Mouse (Mus musculus) lung, embryonic 14.5 days (tissue): ENCODE data around the gene Micu1. TPM values are rescaled to one million over a fixed set of nuclear protein-coding genes. Genes with fewer than 3 reads are reported as not detected.
A peak's percentile ranks its signal among the peaks of the same experiment; 100 is the strongest.

Experiments
- ATAC-seq: fragments of 200-750 bp; cut with Nextera tagmentation; 2 replicates; pipeline ENCODE4 v1.8.0; 2017; ENCODE audit warnings: mild to moderate bottlenecking, moderate TSS enrichment, moderate library complexity; ENCODE audit not compliant: insufficient read depth
- DNase-seq: peaks from one replicate; pipeline ENCODE4 v3.0.0-alpha.2; 2015
- H3K27ac ChIP-seq: fragments of 300-500 bp; sonication (generic); 2 replicates; pipeline ENCODE4 v1.5.1; 2014; ENCODE audit warnings: low read depth, mild to moderate bottlenecking, moderate library complexity
- H3K27me3 ChIP-seq: fragments of 300-500 bp; sonication (generic); 2 replicates; pipeline ENCODE4 v1.6.1; 2014; ENCODE audit warnings: low read length, control low read depth; ENCODE audit not compliant: insufficient read depth
- H3K36me3 ChIP-seq: fragments of 300-500 bp; sonication (generic); 2 replicates; pipeline ENCODE4 v1.6.1; 2014; ENCODE audit warnings: control low read depth; ENCODE audit not compliant: insufficient read depth
- H3K4me1 ChIP-seq: fragments of 300-500 bp; sonication (generic); 2 replicates; pipeline ENCODE4 v1.6.1; 2014; ENCODE audit warnings: antibody characterized with exemption, control low read depth; ENCODE audit not compliant: insufficient read depth
- H3K4me2 ChIP-seq: fragments of 300-500 bp; sonication (generic); 2 replicates; pipeline ENCODE4 v1.6.1; 2014; ENCODE audit warnings: mild to moderate bottlenecking
- H3K4me3 ChIP-seq: fragments of 300-500 bp; sonication (generic); 2 replicates; pipeline ENCODE4 v1.5.1; 2014; ENCODE audit warnings: low read depth, low read length
- H3K9ac ChIP-seq: fragments of 300-500 bp; sonication (generic); 2 replicates; pipeline ENCODE4 v1.6.1; 2014
- H3K9me3 ChIP-seq: fragments of 300-500 bp; sonication (generic); 2 replicates; pipeline ENCODE4 v1.6.1; 2016; ENCODE audit warnings: low read depth, low read length, control low read depth
- CTCF ChIP-seq: IDR thresholded peaks from 2 replicates; pipeline ENCODE4 v1.5.1; 2016; ENCODE audit warnings: antibody characterized with exemption, low read depth
- WGBS: fragments of 180-500 bp; shearing (Covaris S2); extraction: QIAGEN DNeasy Blood & Tissue Kit; methylation state at CpG from one replicate; pipeline ENCODE4 v1.1.7; 2014; 5-methylcytosine and 5-hydroxymethylcytosine counted together
- polyA plus RNA-seq: library from polyadenylated mRNA; unstranded; fragments of >200 nt; fragmentation: Nextera tagmentation; extraction: Ambion mirVana; gene quantifications from 2 replicates; pipeline ENCODE4 v1.2.1, GENCODE M21; 2014

Micu1 gene
- polyA plus RNA-seq, 1 experiment from 2014 or later = 83.9 TPM

DNA sequence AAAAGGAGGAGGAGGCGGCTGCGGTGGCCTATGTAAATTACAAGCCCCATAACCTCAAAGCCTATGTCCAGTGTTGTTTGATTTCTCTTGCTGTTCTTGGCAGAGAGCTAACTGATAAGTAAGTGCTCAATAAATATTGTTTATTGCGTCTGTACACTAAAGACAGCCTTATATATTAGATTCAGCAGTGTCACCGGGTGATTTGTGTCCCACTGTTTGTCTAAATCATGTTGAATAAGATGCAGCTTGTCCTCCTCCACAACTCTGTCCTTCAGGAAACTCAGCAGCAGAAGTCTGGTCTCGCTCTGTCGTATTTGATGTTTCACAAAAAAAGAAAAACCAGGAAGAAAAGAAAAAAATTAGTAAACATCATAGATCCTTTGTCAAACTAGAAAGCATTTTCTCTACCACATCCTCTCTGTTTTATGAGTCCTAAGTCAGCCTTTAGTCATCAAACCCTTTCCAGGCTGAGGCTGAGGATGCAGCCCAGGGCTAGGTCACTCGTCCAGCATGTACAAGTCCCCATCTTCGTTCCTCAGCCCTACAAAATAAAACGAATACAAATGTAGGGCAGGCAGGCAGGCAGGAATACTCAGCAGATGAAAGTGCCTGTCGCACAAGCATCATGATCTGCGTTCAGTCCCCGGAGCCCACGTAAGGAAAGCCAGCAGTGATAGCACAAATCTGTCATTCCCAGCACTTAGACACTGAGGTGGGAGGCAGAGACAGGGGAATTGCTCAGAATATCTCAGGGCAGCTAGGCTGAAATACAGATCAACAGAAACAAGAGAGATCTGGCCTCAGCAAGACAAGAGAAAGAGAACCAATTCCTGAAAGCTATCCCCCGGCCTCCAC, 133.3 kb downstream of the Micu1 start:
- H3K9ac ChIP-seq = no peak overlapping the region
- peak; percentile 31; the same call in 1 of the 2 replicates for ATAC-seq
- no peaks in the 10 kb centered on the region for H3K27me3 ChIP-seq
- WGBS = 58% methylated on average over 14 of the region's 14 CpGs
- peak; percentile 44 for DNase-seq
- no peak overlapping the region for H3K4me3 ChIP-seq
- no peaks in the 10 kb centered on the region for H3K4me1 ChIP-seq
- no peak overlapping the region for H3K27ac ChIP-seq
- no peaks in the 10 kb centered on the region for H3K9me3 ChIP-seq
- H3K4me2 ChIP-seq = no peak overlapping the region
- TF ChIP-seq CTCF = no peak
- peaks cover 11% of the 10 kb centered on the region for H3K36me3 ChIP-seq

DNA sequence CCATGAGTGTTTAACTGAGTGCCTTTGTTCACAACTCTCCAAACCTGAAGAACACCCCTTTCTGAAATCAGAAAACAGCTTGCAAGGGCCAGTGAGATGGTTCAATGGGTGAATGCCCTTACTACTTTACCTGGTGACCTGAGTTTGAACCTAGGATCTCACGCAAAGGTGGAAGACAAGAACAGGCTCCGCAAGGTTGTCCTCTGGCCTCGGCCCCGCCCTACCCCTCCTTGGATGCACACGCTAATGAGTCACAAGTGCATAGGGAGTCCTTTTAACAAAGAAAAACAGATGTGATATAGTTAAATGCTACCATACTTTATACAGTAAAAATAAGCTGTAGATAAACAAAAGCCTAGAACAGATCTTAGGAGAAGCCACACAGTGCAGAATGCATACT, 135.2 kb downstream of the Micu1 start:
- no peak for TF ChIP-seq CTCF
- DNase-seq (no peak), ATAC-seq (no peak)
- H3K4me1 ChIP-seq = no peaks in the 10 kb centered on the region
- H3K9me3 ChIP-seq = no peaks in the 10 kb centered on the region
- H3K4me3 ChIP-seq = no peak overlapping the region
- no peak overlapping the region for H3K27ac ChIP-seq
- no peak overlapping the region for H3K4me2 ChIP-seq
- H3K27me3 ChIP-seq = no peaks in the 10 kb centered on the region
- peaks cover 6% of the 10 kb centered on the region for H3K36me3 ChIP-seq
- 84% methylated on average over 5 of the region's 5 CpGs for WGBS
- no peak overlapping the region for H3K9ac ChIP-seq

DNA sequence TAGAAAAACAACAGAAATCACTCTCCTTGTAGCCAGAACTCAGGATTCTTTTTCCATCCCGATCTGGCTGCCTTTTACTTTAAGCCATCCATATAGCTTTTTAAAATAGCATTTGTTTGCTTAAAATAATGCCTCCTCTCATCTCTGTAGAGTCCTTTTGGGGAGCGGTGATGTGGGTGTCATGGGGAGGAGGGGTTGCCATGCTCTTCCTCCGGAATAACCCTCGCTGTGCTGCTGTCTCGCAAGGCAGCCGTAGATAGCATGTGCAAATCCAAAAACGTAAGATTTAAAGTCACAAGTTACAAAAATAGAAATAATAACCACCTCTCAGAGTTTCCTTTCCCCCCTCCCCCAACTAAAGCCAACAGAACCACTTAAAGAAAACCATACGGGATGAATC, 139.2 kb downstream of the Micu1 start:
- no peak overlapping the region for H3K4me3 ChIP-seq
- H3K36me3 ChIP-seq = no peaks in the 10 kb centered on the region
- no peak for TF ChIP-seq CTCF
- no peak overlapping the region for H3K27ac ChIP-seq
- no peaks in the 10 kb centered on the region for H3K9me3 ChIP-seq
- DNase-seq = no peak
- no peaks in the 10 kb centered on the region for H3K27me3 ChIP-seq
- no peaks in the 10 kb centered on the region for H3K4me1 ChIP-seq
- no peak for ATAC-seq
- H3K4me2 ChIP-seq = no peak overlapping the region
- H3K9ac ChIP-seq = no peak overlapping the region
- WGBS = 90% methylated on average over 8 of the region's 8 CpGs

DNA sequence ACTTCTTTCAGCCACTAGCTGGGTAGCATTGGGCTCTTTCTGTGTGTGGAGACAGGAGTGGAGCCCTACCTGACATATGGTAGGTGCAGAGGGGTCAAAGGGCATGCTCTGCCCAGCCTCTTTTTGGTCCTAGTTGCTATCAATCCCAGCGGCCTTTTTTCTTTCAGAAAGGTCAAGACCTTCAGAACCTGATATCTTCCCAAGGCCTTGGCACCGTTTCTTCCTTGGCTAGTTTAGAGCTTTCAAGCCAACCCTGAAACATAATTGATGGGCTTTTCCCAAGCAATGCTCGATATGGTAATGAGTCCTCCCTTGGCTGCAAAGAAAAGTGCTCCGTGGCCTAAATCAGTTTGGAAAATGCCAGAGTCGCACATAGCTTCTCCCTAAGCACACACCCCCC, 140.8 kb downstream of the Micu1 start:
- Histone ChIP-seq H3K9ac (no peak overlapping the region), H3K27ac (no peak overlapping the region), H3K4me1 (no peaks in the 10 kb centered on the region), H3K27me3 (no peaks in the 10 kb centered on the region), H3K36me3 (no peaks in the 10 kb centered on the region), H3K4me2 (no peak overlapping the region), H3K9me3 (no peaks in the 10 kb centered on the region), H3K4me3 (no peak overlapping the region)
- 35% methylated on average over 5 of the region's 5 CpGs for WGBS
- no peak for TF ChIP-seq CTCF
- ATAC-seq (no peak), DNase-seq (no peak)

DNA sequence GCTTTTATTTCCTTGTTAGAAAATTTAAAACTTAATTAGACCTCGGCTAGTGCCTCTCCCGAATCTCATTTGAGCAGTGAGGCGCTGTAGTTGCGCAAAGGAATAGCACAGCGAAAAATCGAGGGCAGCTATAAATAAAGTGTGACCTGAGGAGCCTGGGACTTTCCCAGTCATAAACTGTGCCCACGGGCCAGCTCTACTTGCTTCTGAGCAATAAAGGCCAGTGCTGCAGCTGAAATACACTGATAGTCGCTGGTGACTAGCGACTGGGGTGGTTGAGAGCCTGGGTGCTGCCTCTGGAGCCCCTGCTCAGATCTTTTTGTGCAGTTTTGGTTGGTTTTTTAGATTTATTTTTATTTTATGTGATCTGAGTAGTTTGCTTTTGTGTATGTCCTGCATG, 142.4 kb downstream of the Micu1 start:
- no peaks in the 10 kb centered on the region for H3K27me3 ChIP-seq
- no peaks in the 10 kb centered on the region for H3K9me3 ChIP-seq
- no peak for TF ChIP-seq CTCF
- H3K4me1 ChIP-seq = no peaks in the 10 kb centered on the region
- WGBS = 75% methylated on average over 9 of the region's 9 CpGs
- no peaks in the 10 kb centered on the region for H3K36me3 ChIP-seq
- H3K4me2 ChIP-seq = no peak overlapping the region
- H3K27ac ChIP-seq = no peak overlapping the region
- DNase-seq = no peak
- no peak overlapping the region for H3K4me3 ChIP-seq
- H3K9ac ChIP-seq = no peak overlapping the region
- ATAC-seq = no peak

DNA sequence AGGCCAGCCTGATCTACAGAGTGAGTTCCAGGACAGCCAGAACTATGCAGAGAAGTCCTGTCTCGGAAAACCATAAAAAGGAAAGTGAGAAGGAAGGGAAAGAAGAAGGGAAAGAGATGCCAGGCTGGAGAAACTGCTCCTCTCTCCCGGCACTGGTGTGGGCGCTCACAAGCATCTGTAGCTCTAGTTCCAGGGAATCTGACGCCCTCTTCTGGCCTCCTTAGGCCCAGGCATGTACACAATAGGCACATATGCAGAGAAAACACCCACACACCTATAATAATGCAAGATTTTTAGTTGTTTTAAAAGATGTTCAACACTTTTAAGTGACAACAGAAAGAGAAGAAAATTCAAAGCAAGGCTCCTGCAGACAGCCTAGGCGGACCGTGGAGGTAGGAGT, 144.1 kb downstream of the Micu1 start:
- Histone ChIP-seq H3K9ac (no peak overlapping the region), H3K9me3 (no peaks in the 10 kb centered on the region), H3K36me3 (no peaks in the 10 kb centered on the region), H3K4me2 (no peak overlapping the region), H3K4me3 (no peak overlapping the region), H3K4me1 (no peaks in the 10 kb centered on the region), H3K27me3 (no peaks in the 10 kb centered on the region), H3K27ac (no peak overlapping the region)
- no peak for DNase-seq
- WGBS = 68% methylated on average over 6 of the region's 6 CpGs
- peak; percentile 33 for TF ChIP-seq CTCF
- no peak for ATAC-seq

DNA sequence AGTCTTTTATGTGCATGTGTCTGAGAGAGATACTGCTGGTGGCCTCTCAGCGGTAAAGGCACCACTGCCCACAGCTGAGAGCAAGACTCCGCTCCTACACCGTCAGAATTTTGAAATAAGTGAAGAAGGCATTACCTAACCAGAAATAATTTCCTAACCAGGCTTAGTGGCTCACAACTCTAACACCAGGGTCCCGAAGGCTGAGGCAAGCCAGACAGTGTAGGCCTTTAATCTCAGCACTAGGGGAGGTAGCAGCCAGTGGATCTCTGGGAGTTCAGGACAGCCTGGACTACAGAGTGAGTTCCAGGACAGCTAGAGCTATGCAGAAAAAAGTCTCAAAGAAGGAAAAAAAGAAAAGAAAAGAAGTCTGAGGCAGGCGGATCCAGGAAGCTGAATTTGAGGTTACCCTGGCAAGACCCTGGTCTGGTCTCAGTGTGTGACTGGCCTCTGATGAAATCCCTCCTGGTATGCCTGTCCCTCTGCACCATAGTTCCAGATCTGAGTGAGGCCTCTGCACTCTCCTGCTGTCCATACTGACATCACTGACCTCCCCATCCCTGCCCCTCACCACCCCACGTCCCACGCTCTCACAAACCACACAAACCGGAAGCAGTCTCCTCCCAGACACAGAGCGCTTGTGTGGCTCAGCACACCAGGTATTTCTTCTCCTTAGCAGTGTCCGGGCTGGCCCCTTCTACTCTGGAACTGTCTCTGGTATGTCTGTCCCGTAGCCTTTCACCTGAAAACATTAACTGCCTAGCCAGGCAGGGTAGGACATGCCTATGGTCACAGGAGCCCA, 146.0 kb downstream of the Micu1 start:
- H3K36me3 ChIP-seq = no peaks in the 10 kb centered on the region
- no peaks in the 10 kb centered on the region for H3K4me1 ChIP-seq
- H3K4me3 ChIP-seq = no peak overlapping the region
- no peaks in the 10 kb centered on the region for H3K27me3 ChIP-seq
- no peak overlapping the region for H3K4me2 ChIP-seq
- no peak overlapping the region for H3K27ac ChIP-seq
- WGBS = 70% methylated on average over 11 of the region's 11 CpGs
- H3K9me3 ChIP-seq = no peaks in the 10 kb centered on the region
- no peak for TF ChIP-seq CTCF
- ATAC-seq = no peak
- H3K9ac ChIP-seq = no peak overlapping the region
- DNase-seq = no peak
